Mouse (Mus musculus) G1E (cell line): ENCODE results near the gene Stx18.

Source experiments
- CTCF ChIP-seq: IDR thresholded peaks from 2 replicates; pipeline ENCODE4 v1.5.1; 2012; ENCODE audit warnings: low read depth, low read length, inconsistent platforms, mixed read lengths
- GATA2 ChIP-seq: IDR thresholded peaks from 2 replicates; pipeline ENCODE4 v1.6.1; 2012; ENCODE audit warnings: low read depth, low read length, inconsistent platforms, borderline replicate concordance
- TAL1 ChIP-seq: conservative IDR thresholded peaks from 2 replicates; pipeline ENCODE4 v1.6.1; 2012; ENCODE audit warnings: low read depth, low read length, inconsistent platforms, mixed read lengths

DNA sequence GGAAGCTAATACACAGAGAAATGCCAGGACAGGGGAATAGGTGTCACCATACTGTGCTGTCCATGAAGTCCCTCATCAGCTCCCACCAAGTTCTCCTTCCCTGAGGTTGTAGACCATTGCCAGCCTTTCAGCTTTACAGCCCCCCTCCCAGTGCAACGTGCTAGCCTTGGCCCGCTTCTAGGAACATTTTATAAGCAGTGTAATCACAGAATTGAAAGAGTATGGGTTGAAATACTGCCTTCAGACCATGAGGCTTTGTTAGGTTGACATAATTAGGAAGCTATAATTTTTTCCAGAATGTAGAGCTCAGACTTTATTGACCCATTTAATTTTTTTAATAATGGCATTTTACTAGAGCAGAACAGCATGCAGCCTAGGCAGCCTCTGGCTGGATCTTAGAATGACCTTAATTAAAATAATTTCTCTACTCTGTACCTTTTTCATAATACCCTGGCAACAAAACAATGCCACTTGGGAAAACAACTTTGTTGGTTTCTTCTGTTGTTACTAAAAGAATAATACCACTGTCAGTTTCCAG, 60.7 kb downstream of the Stx18 start:
- TF ChIP-seq CTCF, result no peak
- TF ChIP-seq GATA2, result no peak
- no peak for TF ChIP-seq TAL1
